Mouse (Mus musculus): ENCODE measurements at regions not wholly inside any gene's neighbourhood (a gene's known extent, or its start where the extent isn't known, plus 50 kb on each side); places are given as distances from the start of the nearest gene placed in this dataset.

GRCm38 (mm10) chr17:85877426-85877825, 189.4 kb upstream of the Six2 start:
- Histone ChIP-seq H3K27ac (replicated peaks) (no peak overlapping the region), H3K4me2 (no peak overlapping the region), H3K4me3 (no peak overlapping the region), H3K27me3 (peaks cover 14% of the 10 kb centered on the region), H3K4me1 (replicated peaks) (peaks cover 28% of the 10 kb centered on the region), H3K9ac (no peak overlapping the region), H3K9me3 (no peaks in the 10 kb centered on the region), H3K36me3 (no peaks in the 10 kb centered on the region)
- 36% methylated on average over 3 of the region's 3 CpGs for WGBS
- no peak for ATAC-seq (ENCODE audit: low read depth)

GRCm38 (mm10) chr17:85876853-85877252, 188.8 kb upstream of the Six2 start:
- peaks cover 20% of the 10 kb centered on the region for H3K27me3 ChIP-seq
- no peak overlapping the region for H3K9ac ChIP-seq
- peaks cover 24% of the 10 kb centered on the region for H3K4me1 ChIP-seq (replicated peaks)
- no peaks in the 10 kb centered on the region for H3K36me3 ChIP-seq
- H3K4me2 ChIP-seq = no peak overlapping the region
- WGBS = 30% methylated on average over 10 of the region's 10 CpGs
- no peak overlapping the region for H3K4me3 ChIP-seq
- ATAC-seq (ENCODE audit: low read depth) = no peak
- H3K27ac ChIP-seq (replicated peaks) = no peak overlapping the region
- H3K9me3 ChIP-seq = no peaks in the 10 kb centered on the region

- H3K9ac ChIP-seq = peak overlapping the region; percentile 50; the same call in 1 of the 2 replicates
- 17% methylated on average over 13 of the region's 13 CpGs for WGBS
- H3K4me1 ChIP-seq (replicated peaks) = peaks cover 29% of the 10 kb centered on the region
- no peaks in the 10 kb centered on the region for H3K36me3 ChIP-seq
- peak overlapping the region; percentile 45 for H3K4me2 ChIP-seq
- peak overlapping the region; percentile 52 for H3K27ac ChIP-seq (replicated peaks)
- no peaks in the 10 kb centered on the region for H3K9me3 ChIP-seq
- peaks cover 21% of the 10 kb centered on the region for H3K27me3 ChIP-seq
- ATAC-seq (ENCODE audit: low read depth) = 0 out of 2 replicates have a peak, but pooled peaks have one; percentile 46
- no peak overlapping the region for H3K4me3 ChIP-seq
These were observed 185.9 kb upstream of the Six2 start for GRCm38 (mm10) chr17:85873853-85874586.

GRCm38 (mm10) chr17:85872903-85873413, 184.9 kb upstream of the Six2 start:
- WGBS = 67% methylated on average over 6 of the region's 6 CpGs
- Histone ChIP-seq H3K27me3 (peaks cover 21% of the 10 kb centered on the region), H3K9me3 (no peaks in the 10 kb centered on the region), H3K9ac (no peak overlapping the region), H3K4me1 (replicated peaks) (peaks cover 37% of the 10 kb centered on the region), H3K4me3 (no peak overlapping the region), H3K4me2 (no peak overlapping the region), H3K36me3 (no peaks in the 10 kb centered on the region), H3K27ac (replicated peaks) (no peak overlapping the region)
- ATAC-seq (ENCODE audit: low read depth) = no peak

GRCm38 (mm10) chr17:85870406-85870805, 182.3 kb upstream of the Six2 start:
- 69% methylated on average over 8 of the region's 8 CpGs for WGBS
- H3K36me3 ChIP-seq = no peaks in the 10 kb centered on the region
- no peak overlapping the region for H3K4me3 ChIP-seq
- no peak overlapping the region for H3K9ac ChIP-seq
- H3K27me3 ChIP-seq = peaks cover 17% of the 10 kb centered on the region
- H3K27ac ChIP-seq (replicated peaks) = no peak overlapping the region
- H3K9me3 ChIP-seq = no peaks in the 10 kb centered on the region
- H3K4me1 ChIP-seq (replicated peaks) = peaks cover 28% of the 10 kb centered on the region
- no peak for ATAC-seq (ENCODE audit: low read depth)
- H3K4me2 ChIP-seq = no peak overlapping the region

GRCm38 (mm10) chr17:85869179-85869578, 181.1 kb upstream of the Six2 start:
- H3K9me3 ChIP-seq = no peaks in the 10 kb centered on the region
- peak; percentile 41; the same call in 1 of the 2 replicates for ATAC-seq (ENCODE audit: low read depth)
- no peaks in the 10 kb centered on the region for H3K36me3 ChIP-seq
- no peak overlapping the region for H3K4me2 ChIP-seq
- 49% methylated on average over 5 of the region's 5 CpGs for WGBS
- H3K4me3 ChIP-seq = no peak overlapping the region
- no peak overlapping the region for H3K9ac ChIP-seq
- peaks cover 22% of the 10 kb centered on the region for H3K4me1 ChIP-seq (replicated peaks)
- peaks cover 13% of the 10 kb centered on the region; the same call in 1 of the 2 replicates for H3K27me3 ChIP-seq
- no peak overlapping the region for H3K27ac ChIP-seq (replicated peaks)

- 0 out of 2 replicates have a peak, but pooled peaks cover 14% of the 10 kb centered on the region for H3K4me1 ChIP-seq (replicated peaks)
- no peak for ATAC-seq (ENCODE audit: low read depth)
- H3K4me2 ChIP-seq = no peak overlapping the region
- no peak overlapping the region for H3K4me3 ChIP-seq
- no peak overlapping the region for H3K27ac ChIP-seq (replicated peaks)
- peaks cover 13% of the 10 kb centered on the region; the same call in 1 of the 2 replicates for H3K27me3 ChIP-seq
- WGBS = 82% methylated on average over 12 of the region's 12 CpGs
- no peaks in the 10 kb centered on the region for H3K36me3 ChIP-seq
- no peaks in the 10 kb centered on the region for H3K9me3 ChIP-seq
- H3K9ac ChIP-seq = no peak overlapping the region
These were observed 180.0 kb upstream of the Six2 start for GRCm38 (mm10) chr17:85867945-85868616.

- H3K9me3 ChIP-seq = no peaks in the 10 kb centered on the region
- no peak overlapping the region for H3K4me2 ChIP-seq
- peaks cover 7% of the 10 kb centered on the region for H3K27me3 ChIP-seq
- ATAC-seq (ENCODE audit: low read depth) = no peak
- no peak overlapping the region for H3K27ac ChIP-seq (replicated peaks)
- 0 out of 2 replicates have a peak, but pooled peaks cover 14% of the 10 kb centered on the region for H3K4me1 ChIP-seq (replicated peaks)
- H3K4me3 ChIP-seq = no peak overlapping the region
- WGBS = 79% methylated on average over 3 of the region's 3 CpGs
- no peak overlapping the region for H3K9ac ChIP-seq
- H3K36me3 ChIP-seq = no peaks in the 10 kb centered on the region
These were observed 178.5 kb upstream of the Six2 start for GRCm38 (mm10) chr17:85866581-85866980.

GRCm38 (mm10) chr17:85865940-85866339, 177.9 kb upstream of the Six2 start:
- no peak overlapping the region for H3K9ac ChIP-seq
- ATAC-seq (ENCODE audit: low read depth) = no peak
- H3K36me3 ChIP-seq = no peaks in the 10 kb centered on the region
- 0 out of 2 replicates have a peak, but pooled peaks cover 14% of the 10 kb centered on the region for H3K4me1 ChIP-seq (replicated peaks)
- H3K27ac ChIP-seq (replicated peaks) = no peak overlapping the region
- H3K27me3 ChIP-seq = peaks cover 7% of the 10 kb centered on the region
- WGBS = 91% methylated on average over 4 of the region's 4 CpGs
- no peak overlapping the region for H3K4me3 ChIP-seq
- H3K4me2 ChIP-seq = no peak overlapping the region
- no peaks in the 10 kb centered on the region for H3K9me3 ChIP-seq

- H3K4me2 ChIP-seq = no peak overlapping the region
- H3K36me3 ChIP-seq = no peaks in the 10 kb centered on the region
- H3K27ac ChIP-seq (replicated peaks) = no peak overlapping the region
- ATAC-seq (ENCODE audit: low read depth) = no peak
- no peak overlapping the region for H3K9ac ChIP-seq
- H3K27me3 ChIP-seq = peaks cover 7% of the 10 kb centered on the region
- 92% methylated on average over 9 of the region's 9 CpGs for WGBS
- no peaks in the 10 kb centered on the region for H3K9me3 ChIP-seq
- peaks cover 10% of the 10 kb centered on the region for H3K4me1 ChIP-seq (replicated peaks)
- no peak overlapping the region for H3K4me3 ChIP-seq
These were observed 173.3 kb upstream of the Six2 start for GRCm38 (mm10) chr17:85861328-85861727.

GRCm38 (mm10) chr17:85860797-85861196, 172.7 kb upstream of the Six2 start:
- WGBS = 66% methylated on average over 4 of the region's 4 CpGs
- no peaks in the 10 kb centered on the region for H3K9me3 ChIP-seq
- H3K36me3 ChIP-seq = no peaks in the 10 kb centered on the region
- peaks cover 7% of the 10 kb centered on the region for H3K27me3 ChIP-seq
- no peak overlapping the region for H3K4me2 ChIP-seq
- peaks cover 10% of the 10 kb centered on the region for H3K4me1 ChIP-seq (replicated peaks)
- H3K4me3 ChIP-seq = no peak overlapping the region
- H3K27ac ChIP-seq (replicated peaks) = no peak overlapping the region
- no peak overlapping the region for H3K9ac ChIP-seq
- no peak for ATAC-seq (ENCODE audit: low read depth)

GRCm38 (mm10) chr17:85859926-85860707, 172.0 kb upstream of the Six2 start:
- Histone ChIP-seq H3K27ac (replicated peaks) (no peak overlapping the region), H3K4me1 (replicated peaks) (peaks cover 10% of the 10 kb centered on the region), H3K9me3 (no peaks in the 10 kb centered on the region), H3K27me3 (peaks cover 7% of the 10 kb centered on the region), H3K4me2 (no peak overlapping the region), H3K36me3 (no peaks in the 10 kb centered on the region), H3K9ac (no peak overlapping the region), H3K4me3 (no peak overlapping the region)
- no peak for ATAC-seq (ENCODE audit: low read depth)
- 72% methylated on average over 15 of the region's 15 CpGs for WGBS

Measured in neural tube, embryonic 13.5 days (tissue).